Mouse (Mus musculus): Measurements from ENCODE around the gene Med1. TPM values are rescaled to one million over a fixed set of nuclear protein-coding genes. Genes with fewer than 3 reads are reported as not detected.

The Med1 gene
- total RNA-seq, 2 experiments from 2014 or later = 40.0 to 40.6 TPM

DNA sequence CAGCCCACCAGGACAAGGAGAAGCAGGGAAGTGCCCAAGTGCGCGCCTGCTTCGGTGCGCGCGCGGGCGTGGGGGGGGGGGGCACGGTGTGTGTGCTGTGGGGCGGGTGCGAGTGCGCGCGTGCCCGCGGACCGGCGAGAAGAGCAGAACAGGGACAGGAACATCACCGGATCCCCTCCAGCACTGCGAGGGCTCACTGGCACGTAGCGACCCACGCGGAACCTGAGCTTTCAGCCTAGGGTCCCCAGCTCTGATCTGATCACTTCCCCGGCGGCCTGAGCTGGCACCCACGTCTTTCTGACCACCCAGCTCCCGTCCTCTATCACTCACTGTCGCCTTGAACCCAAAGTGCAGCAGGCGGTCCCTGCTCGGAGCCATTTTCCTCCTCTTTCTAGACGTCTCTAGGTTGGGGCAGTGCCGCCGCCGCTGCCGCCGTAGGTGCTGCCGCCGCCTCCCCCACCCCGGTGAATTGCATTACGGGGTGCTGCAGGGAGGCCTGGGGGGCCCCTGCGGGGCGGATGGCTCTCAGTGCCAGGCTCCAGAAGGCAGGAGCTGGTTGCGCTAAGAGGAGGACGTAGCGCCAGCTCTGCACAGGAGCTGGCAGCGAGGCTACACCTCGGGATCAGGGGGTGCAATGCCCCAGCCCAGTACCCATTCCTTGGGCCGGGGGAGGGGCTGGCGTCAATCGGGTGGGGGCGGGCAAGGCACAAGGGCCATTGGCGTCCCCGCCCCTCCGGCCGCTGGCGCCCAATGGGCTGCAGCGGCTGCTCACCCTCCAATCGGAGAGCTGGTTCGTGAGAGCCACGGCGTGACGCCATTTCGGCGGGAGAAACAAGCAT is 43.1 kb downstream of the Med1 start, which contains the start of gene Fbxl20:
TSS of gene Fbxl20 (minus strand) at position 618 of the 839 bp plus-strand sequence.
- peak; percentile 81 for DNase-seq (ENCODE audit: low spot score)
- intact Hi-C loops (cut with DNase I) = loop anchor here (5.0 to 10.0 kb wide), 3 partner anchors 38 to 123 kb away; partner anchors contain the start of gene Rpl19

DNA sequence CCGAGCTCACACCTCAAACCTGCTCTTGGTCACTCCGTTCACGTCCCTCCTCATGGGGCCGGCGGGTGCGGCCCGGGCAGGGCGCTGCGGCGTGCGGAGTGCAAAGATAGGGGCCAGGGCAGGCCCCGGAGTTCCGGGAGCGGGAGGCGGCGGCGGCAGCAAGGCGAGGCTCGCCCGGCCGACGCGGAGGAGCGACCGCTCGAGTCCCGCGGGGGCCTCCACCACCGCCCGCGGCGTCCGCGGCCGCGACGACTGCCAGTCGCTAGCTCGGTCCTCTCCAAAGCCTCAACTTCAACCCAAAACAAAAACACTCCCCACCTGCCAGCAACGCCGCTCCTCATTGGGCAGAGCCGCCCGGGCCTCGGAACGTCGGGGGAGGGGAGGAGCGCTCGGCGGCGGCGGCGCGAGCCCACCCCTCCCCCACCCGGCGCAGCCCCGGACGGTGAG is 43.8 kb downstream of the Med1 start:
- intact Hi-C loops (cut with DNase I) = loop anchor here (5.0 kb wide), 2 partner anchors 37 to 122 kb away; partner anchors contain the start of gene Rpl19
- DNase-seq (ENCODE audit: low spot score) = peak; percentile 89

DNA sequence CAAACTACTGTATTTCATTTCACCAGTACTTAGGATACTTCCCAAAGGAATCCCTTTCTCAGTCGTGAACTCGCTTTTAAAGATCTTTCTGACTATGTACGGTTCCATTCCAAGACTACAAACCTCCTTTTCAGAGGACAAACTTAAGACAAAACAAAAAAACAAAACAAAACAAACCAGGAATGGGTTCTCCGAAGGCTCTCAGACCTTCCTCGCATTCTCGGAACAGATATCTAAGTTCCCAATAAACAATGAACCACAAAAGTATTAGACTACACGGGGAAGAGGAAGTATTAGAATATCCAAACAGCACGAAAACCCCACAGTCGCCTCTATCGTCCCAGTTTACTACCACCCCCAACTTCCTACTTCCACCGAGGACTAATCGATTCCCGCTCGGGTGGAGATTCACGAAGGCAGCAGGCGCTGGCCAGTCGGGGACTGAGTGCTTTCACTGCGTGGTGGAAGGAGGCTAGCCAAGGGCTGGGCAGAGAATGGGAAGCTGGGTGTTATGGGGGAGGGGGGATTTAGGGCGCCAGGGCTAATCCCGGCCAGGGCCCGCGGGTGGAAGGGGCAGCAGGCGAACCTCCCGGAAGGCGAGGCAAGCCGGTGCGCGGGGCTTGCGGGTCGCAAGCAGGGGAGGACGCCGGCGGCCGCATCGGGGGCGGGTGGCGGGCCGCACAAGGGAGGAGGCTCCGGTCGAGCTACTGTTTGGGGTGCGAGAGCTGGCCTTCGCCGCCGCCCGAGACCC is 44.4 kb downstream of the Med1 start:
- peak; percentile 8 for DNase-seq (ENCODE audit: low spot score)
- intact Hi-C loops (cut with DNase I) = loop anchor here (5.0 kb wide), 2 partner anchors 36 to 121 kb away; partner anchors contain the start of gene Rpl19

- intact Hi-C loops (cut with DNase I) = loop anchor here (5.0 kb wide), 2 partner anchors 34 to 119 kb away; partner anchors contain the start of gene Rpl19
- no peak for DNase-seq (ENCODE audit: low spot score)
These were observed 47.2 kb downstream of the Med1 start for GRCm38 (mm10) chr11:98145856-98146255.

GRCm38 (mm10) chr11:98142545-98142944 is 50.5 kb downstream of the Med1 start:
- no peak for DNase-seq (ENCODE audit: low spot score)
- intact Hi-C loops (cut with DNase I) = no loop called here

DNA sequence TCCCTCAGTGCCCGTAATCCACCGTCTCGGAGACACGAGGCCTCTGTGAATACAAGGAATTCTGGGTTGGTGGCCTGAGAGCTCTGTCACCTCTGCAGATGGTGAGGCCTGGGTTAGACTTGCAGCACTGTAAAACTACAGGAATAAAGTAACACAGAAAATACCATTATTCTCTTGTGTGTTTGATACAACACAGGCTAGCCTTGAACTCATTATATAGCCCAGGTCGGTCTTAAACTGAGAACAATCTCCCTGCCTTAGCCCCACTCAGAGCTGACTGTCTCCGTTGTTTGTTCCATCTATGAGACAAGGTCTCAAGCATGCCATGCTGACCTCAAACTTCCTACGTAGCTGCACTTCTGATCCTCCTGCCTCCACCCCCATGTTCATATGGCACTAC is 54.2 kb downstream of the Med1 start:
- intact Hi-C loops (cut with DNase I) = no loop called here
- DNase-seq (ENCODE audit: low spot score) = no peak

DNA sequence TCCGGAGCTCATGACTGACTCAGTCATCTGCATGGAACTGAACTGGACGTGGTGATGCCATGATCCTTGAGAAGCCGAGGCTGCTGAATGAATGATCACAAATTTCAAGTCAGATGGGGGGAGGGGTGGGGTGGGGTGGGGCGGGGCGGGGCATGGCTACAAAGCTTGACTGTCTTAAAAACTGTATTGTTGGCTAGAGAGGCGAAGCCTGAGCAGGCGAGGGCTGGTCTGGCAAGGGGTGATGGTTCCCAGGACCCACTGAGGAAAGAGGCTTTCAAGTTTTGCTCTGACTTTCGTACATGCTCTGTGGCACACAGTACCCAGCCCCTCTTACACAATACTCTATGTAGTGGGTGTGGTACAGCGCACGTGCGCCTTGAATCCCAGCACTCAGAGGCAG is 55.3 kb downstream of the Med1 start:
- no peak for DNase-seq (ENCODE audit: low spot score)
- intact Hi-C loops (cut with DNase I) = no loop called here

DNA sequence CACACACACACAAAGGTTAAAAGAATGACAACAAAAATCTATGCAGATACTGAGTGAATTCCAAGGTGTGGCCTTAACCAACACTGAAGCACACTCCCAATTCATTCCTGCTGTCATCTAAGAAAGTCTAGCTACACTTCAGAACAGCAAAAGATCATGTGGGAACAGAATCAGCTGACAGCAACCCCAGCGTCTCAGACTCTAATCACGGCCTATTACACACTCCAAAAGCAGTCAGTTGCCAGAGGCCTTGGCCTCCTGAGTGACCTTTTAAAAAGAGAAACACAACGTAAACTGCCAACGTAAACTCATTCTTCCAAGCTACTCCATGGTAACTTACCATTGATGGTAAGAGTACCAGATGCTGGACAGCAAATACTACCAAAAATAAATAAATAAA is 58.1 kb downstream of the Med1 start:
- intact Hi-C loops (cut with DNase I) = no loop called here
- no peak for DNase-seq (ENCODE audit: low spot score)

GRCm38 (mm10) chr11:98123424-98123823 is 69.7 kb downstream of the Med1 start:
- DNase-seq (ENCODE audit: low spot score) = no peak
- intact Hi-C loops (cut with DNase I) = no loop called here

DNA sequence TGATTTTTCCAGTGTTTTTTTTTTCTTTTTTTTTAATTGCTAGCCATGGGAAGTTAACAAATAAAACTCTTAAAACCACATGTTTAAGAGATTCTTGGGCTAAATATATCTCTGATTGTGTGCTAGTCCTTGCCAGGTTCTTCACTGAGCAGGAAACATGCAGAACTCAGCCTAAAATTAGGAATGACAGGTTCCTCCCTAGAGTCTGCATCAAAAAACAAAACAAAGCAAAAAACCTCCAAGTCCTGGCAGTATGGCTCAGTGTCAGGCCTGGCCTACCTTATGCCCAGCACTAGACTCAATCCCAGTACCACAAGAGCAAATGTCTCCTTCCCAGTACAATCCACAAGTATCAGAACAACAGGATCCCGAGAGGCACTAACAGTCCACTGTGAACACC is 78.7 kb downstream of the Med1 start:
- no peak for DNase-seq (ENCODE audit: low spot score)
- intact Hi-C loops (cut with DNase I) = loop anchor here (5.0 kb wide), 1 partner anchor 33 kb away; no protein-coding TSS in a partner anchor

DNA sequence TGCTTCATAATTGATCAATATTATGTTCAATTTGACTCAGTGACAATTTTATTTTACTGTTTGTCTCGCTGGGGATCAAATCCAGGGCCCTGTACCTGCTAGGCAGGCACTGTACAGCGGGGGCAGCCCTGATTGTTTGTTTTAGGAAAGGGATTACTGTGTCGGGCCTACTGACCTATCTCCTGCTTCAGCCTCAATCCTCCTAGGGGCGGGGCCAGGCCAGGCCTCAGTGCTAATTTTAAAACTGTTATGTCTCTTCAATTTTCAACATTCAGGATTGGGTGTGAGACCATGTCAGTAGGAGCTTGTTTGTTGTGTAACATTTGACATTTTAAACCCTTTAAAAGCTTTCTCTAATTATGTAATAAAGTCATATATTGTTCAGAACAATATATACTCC is 79.6 kb downstream of the Med1 start:
- no peak for DNase-seq (ENCODE audit: low spot score)
- intact Hi-C loops (cut with DNase I) = loop anchor here (5.0 kb wide), 1 partner anchor 34 kb away; no protein-coding TSS in a partner anchor

DNA sequence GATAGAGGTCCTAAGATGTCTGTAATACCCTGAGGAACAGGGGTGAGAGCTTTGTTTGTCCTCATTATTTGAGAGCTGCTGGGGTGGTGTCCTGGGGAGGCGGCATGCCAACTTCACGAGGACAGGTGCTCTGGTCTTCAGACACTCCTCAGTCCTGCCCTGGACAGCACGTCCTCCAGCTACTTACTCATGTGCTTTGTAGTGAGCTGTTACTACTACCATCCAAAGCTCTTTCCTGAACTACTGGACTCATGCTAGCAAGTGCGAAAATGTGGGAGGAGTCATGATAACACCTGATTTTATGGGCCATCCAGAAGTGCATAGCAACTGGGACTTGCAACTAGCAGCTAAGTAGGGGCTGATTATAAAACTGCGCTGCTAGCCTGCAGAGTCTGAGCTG is 83.4 kb downstream of the Med1 start:
- DNase-seq (ENCODE audit: low spot score) = no peak
- intact Hi-C loops (cut with DNase I) = loop anchor here (5.0 kb wide), 1 partner anchor 38 kb away; no protein-coding TSS in a partner anchor

Small RNA genes within 50 kb of the gene (microRNA-seq; reads per million reads assigned to microRNA genes)
- not detected for gene Gm27399

Other genes with a start within 250 kb of the Med1 start
- 1 to 10 TPM; 5.4 to 6.0 TPM for gene Plxdc1, start 206.8 kb downstream of the Med1 start, total RNA-seq (2021)
- gene Arl5c, start 197.1 kb downstream of the Med1 start, total RNA-seq (2021) = under 1 TPM; 0.57 to 0.92 TPM
- gene Cacnb1, start 170.3 kb downstream of the Med1 start, total RNA-seq (2021) = 1 to 10 TPM; 6.0 to 6.8 TPM
- 100 to 1,000 TPM; 539 to 575 TPM for gene Rpl19, start 166.6 kb downstream of the Med1 start, total RNA-seq (2021)
- gene Stac2, start 139.8 kb downstream of the Med1 start, total RNA-seq (2021) = under 1 TPM; 0.13 to 0.25 TPM
- gene Fbxl20, start 42.9 kb downstream of the Med1 start, total RNA-seq (2021) = 10 to 100 TPM; 21.4 to 23.1 TPM
- 10 to 100 TPM; 20.7 to 23.0 TPM for gene Cdk12, start 9.8 kb upstream of the Med1 start, total RNA-seq (2021)
- not detected for gene Neurod2, start 136.4 kb upstream of the Med1 start, total RNA-seq (2021)
- 1 to 10 TPM; 5.3 to 5.8 TPM for gene Ppp1r1b, start 155.1 kb upstream of the Med1 start, total RNA-seq (2021)
- 10 to 100 TPM; 19.7 to 24.9 TPM for gene Stard3, start 165.1 kb upstream of the Med1 start, total RNA-seq (2021)
- 1,000 to 10,000 TPM; 1,084 to 2,520 TPM for gene Tcap, start 190.5 kb upstream of the Med1 start, total RNA-seq (2021)
- 1 to 10 TPM; 1.3 to 1.7 TPM for gene Pnmt, start 193.2 kb upstream of the Med1 start, total RNA-seq (2021)
- gene Pgap3, start 207.2 kb upstream of the Med1 start, total RNA-seq (2021) = 1 to 10 TPM; 8.4 to 9.3 TPM
- gene Erbb2, start 219.2 kb upstream of the Med1 start, total RNA-seq (2021) = 1 to 10 TPM; 7.7 to 9.2 TPM
- 10 to 100 TPM; 49.0 to 54.6 TPM for gene Mien1, start 245.7 kb upstream of the Med1 start, total RNA-seq (2021)